Mouse (Mus musculus) neural tube, embryonic 12.5 days (tissue): ENCODE measurements around the gene Pepd. TPM values are rescaled to one million over a fixed set of nuclear protein-coding genes. Genes with fewer than 3 reads are reported as not detected.
"Not testable (repeated sequence)": the region's sequence is repeated elsewhere in the genome, so short reads cannot be mapped to it uniquely, and the experiment has no call there.

Source experiments
- ATAC-seq: fragments of 200-750 bp; cut with Nextera tagmentation; 2 replicates; pipeline ENCODE4 v1.8.0; 2017; ENCODE audit warnings: low read depth, mild to moderate bottlenecking, moderate TSS enrichment, moderate library complexity; ENCODE audit not compliant: low FRiP score
- H3K27ac ChIP-seq: fragments of 300-500 bp; sonication (generic); 2 replicates; pipeline ENCODE4 v1.5.1; 2016
- H3K27me3 ChIP-seq: fragments of 300-500 bp; sonication (generic); replicated peaks from 2 replicates; pipeline ENCODE4 v1.6.1; 2016; ENCODE audit warnings: mild to moderate bottlenecking
- H3K36me3 ChIP-seq: fragments of 300-500 bp; sonication (generic); 2 replicates; pipeline ENCODE4 v1.6.1; 2016; ENCODE audit warnings: mild to moderate bottlenecking
- H3K4me1 ChIP-seq: fragments of 300-500 bp; sonication (generic); 2 replicates; pipeline ENCODE4 v1.6.1; 2016
- H3K4me2 ChIP-seq: fragments of 300-500 bp; sonication (generic); replicated peaks from 2 replicates; pipeline ENCODE4 v1.6.1; 2016; ENCODE audit warnings: mild to moderate bottlenecking
- H3K4me3 ChIP-seq: fragments of 300-500 bp; sonication (generic); 2 replicates; pipeline ENCODE4 v1.5.1; 2016
- H3K9ac ChIP-seq: fragments of 300-500 bp; sonication (generic); 2 replicates; pipeline ENCODE4 v1.6.1; 2016; ENCODE audit warnings: mild to moderate bottlenecking
- H3K9me3 ChIP-seq: fragments of 300-500 bp; sonication (generic); 2 replicates; pipeline ENCODE4 v1.6.1; 2016; ENCODE audit warnings: mild to moderate bottlenecking
- WGBS: fragments of 180-500 bp; shearing (Covaris S2); methylation state at CpG from one replicate; pipeline ENCODE4 v1.1.7; 2016; 5-methylcytosine and 5-hydroxymethylcytosine counted together
- polyA plus RNA-seq: library from polyadenylated mRNA; unstranded; fragments of >200 nt; fragmentation: Nextera tagmentation; extraction: Ambion mirVana; gene quantifications from 2 replicates; pipeline ENCODE4 v1.2.1, GENCODE M21; 2016

The Pepd gene
- polyA plus RNA-seq, 1 experiment from 2014 or later: 67.1 TPM

GRCm38 (mm10) chr7:34971826-34972225, 59.6 kb downstream of the Pepd start:
- Histone ChIP-seq H3K27ac (0 out of 2 replicates have a peak overlapping the region, but pooled peaks have one; percentile 4), H3K4me3 (no peak overlapping the region), H3K4me2 (no peak overlapping the region), H3K9ac (no peak overlapping the region), H3K4me1 (peaks cover 11% of the 10 kb centered on the region), H3K27me3 (no peaks in the 10 kb centered on the region), H3K9me3 (no peaks in the 10 kb centered on the region), H3K36me3 (peaks cover 8% of the 10 kb centered on the region)
- no peak for ATAC-seq
- WGBS: 28% methylated on average over 10 of the region's 10 CpGs

DNA sequence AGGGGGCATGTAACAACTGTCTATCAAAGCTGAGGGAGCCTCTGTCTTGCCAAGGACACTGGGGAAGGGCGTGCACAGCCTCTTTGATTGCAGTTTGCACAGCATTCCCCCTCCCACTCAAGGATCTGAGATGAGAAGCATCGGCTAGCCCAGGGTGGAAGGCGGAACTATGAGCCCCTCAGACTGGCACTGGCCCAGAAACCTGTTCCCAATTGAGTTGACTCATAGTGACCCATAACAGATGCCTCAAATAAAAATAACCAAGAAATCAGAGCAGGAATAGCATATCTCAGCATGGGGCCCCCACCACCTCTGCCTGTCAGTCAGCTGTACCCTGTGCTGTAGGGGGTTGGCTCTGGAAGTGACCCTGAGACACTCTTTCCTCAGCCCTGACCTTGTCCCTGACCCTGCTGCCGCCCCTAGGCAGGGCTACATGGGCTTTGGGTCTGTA, 60.8 kb downstream of the Pepd start:
- H3K9ac ChIP-seq: no peak overlapping the region
- no peak for ATAC-seq
- 48% methylated on average over 4 of the region's 4 CpGs for WGBS
- no peak overlapping the region for H3K4me2 ChIP-seq
- H3K4me1 ChIP-seq: peaks cover 11% of the 10 kb centered on the region
- H3K36me3 ChIP-seq: peaks cover 8% of the 10 kb centered on the region
- no peak overlapping the region for H3K27ac ChIP-seq
- no peaks in the 10 kb centered on the region for H3K9me3 ChIP-seq
- no peaks in the 10 kb centered on the region for H3K27me3 ChIP-seq
- H3K4me3 ChIP-seq: no peak overlapping the region

GRCm38 (mm10) chr7:34973877-34974276, 61.7 kb downstream of the Pepd start:
- no peak for ATAC-seq
- H3K4me2 ChIP-seq: no peak overlapping the region
- no peaks in the 10 kb centered on the region for H3K27me3 ChIP-seq
- H3K9ac ChIP-seq: no peak overlapping the region
- no peak overlapping the region for H3K4me3 ChIP-seq
- H3K9me3 ChIP-seq: no peaks in the 10 kb centered on the region
- no peak overlapping the region for H3K27ac ChIP-seq
- H3K36me3 ChIP-seq: peaks cover 8% of the 10 kb centered on the region
- WGBS: 83% methylated on average over 3 of the region's 3 CpGs
- H3K4me1 ChIP-seq: peaks cover 11% of the 10 kb centered on the region

- Histone ChIP-seq H3K4me2 (no peak overlapping the region), H3K9me3 (no peaks in the 10 kb centered on the region), H3K27ac (no peak overlapping the region), H3K27me3 (no peaks in the 10 kb centered on the region), H3K9ac (no peak overlapping the region), H3K4me3 (no peak overlapping the region), H3K4me1 (peaks cover 11% of the 10 kb centered on the region), H3K36me3 (no peaks in the 10 kb centered on the region)
- 75% methylated on average over 12 of the region's 12 CpGs for WGBS
- ATAC-seq: 0 out of 2 replicates have a peak, but pooled peaks have one; percentile 44
Observed at GRCm38 (mm10) chr7:34975913-34976312, 63.7 kb downstream of the Pepd start.

DNA sequence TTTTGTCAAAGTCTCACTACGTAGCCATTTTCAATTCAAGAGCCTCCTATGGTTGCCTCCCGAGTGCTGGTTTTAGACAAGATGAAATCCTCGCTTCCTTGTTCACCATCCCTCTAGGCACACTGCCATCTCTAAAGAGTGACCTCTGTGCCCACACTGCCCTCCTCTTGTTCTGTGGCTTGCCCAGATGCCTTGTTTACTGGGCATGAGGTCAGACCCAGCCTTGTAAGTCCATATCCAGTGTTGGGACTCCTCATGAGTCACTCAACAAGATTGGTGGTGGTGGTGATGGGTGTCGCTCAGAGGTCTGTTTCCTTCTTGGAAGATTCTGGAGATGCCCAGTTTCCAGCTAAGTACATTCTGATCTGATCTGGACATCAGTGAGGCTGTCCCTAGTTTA, 65.2 kb downstream of the Pepd start:
- Histone ChIP-seq H3K4me1 (peaks cover 7% of the 10 kb centered on the region), H3K36me3 (no peaks in the 10 kb centered on the region), H3K4me3 (no peak overlapping the region), H3K9me3 (no peaks in the 10 kb centered on the region), H3K9ac (no peak overlapping the region), H3K27me3 (no peaks in the 10 kb centered on the region), H3K4me2 (no peak overlapping the region), H3K27ac (no peak overlapping the region)
- ATAC-seq: no peak
- 88% methylated on average over 4 of the region's 4 CpGs for WGBS

DNA sequence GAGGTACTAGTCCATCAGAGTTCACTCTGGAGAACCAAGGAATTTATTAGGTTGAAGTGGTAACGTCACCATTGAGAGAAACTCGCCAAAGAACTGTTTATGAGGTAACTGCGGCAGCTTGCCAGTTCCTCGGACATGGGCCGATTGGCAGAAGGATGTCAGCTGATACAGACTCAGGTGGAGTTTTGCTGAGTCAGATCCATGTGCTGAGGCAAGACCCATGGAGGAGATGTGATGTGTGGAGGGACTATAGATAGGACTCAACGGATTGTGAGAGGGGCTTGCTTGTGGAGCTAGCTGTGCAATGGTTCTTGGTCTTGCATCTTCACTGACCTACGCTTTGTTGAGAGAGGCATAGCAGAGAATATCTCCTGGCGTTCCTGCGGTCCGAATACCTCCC, 69.6 kb downstream of the Pepd start:
- H3K36me3 ChIP-seq: no peaks in the 10 kb centered on the region
- WGBS: 90% methylated on average over 10 of the region's 10 CpGs
- H3K4me2 ChIP-seq: no peak overlapping the region

GRCm38 (mm10) chr7:34982372-34982771, 70.2 kb downstream of the Pepd start:
- not testable (repeated sequence) for H3K27me3 ChIP-seq, ATAC-seq, H3K4me3 ChIP-seq, H3K9ac ChIP-seq, H3K4me2 ChIP-seq, H3K27ac ChIP-seq, H3K36me3 ChIP-seq, H3K9me3 ChIP-seq
- peaks cover 19% of the 10 kb centered on the region; the same call in 1 of the 2 replicates for H3K4me1 ChIP-seq
- WGBS: 82% methylated on average over 2 of the region's 2 CpGs

More for the DNA sequence above, 69.6 kb downstream of the Pepd start:
- Histone ChIP-seq H3K4me1 (peaks cover 13% of the 10 kb centered on the region; the same call in 1 of the 2 replicates), H3K27ac (no peak overlapping the region), H3K27me3 (no peaks in the 10 kb centered on the region), H3K9me3 (no peaks in the 10 kb centered on the region), H3K9ac (no peak overlapping the region), H3K4me3 (no peak overlapping the region)
- ATAC-seq: no peak

GRCm38 (mm10) chr7:34983702-34984475, 71.7 kb downstream of the Pepd start:
- H3K9ac ChIP-seq: no peak overlapping the region
- 80% methylated on average over 4 of the region's 4 CpGs for WGBS
- H3K27me3 ChIP-seq: no peaks in the 10 kb centered on the region
- no peaks in the 10 kb centered on the region for H3K36me3 ChIP-seq
- H3K4me3 ChIP-seq: no peak overlapping the region
- no peak for ATAC-seq
- H3K4me2 ChIP-seq: no peak overlapping the region
- H3K4me1 ChIP-seq: peaks cover 32% of the 10 kb centered on the region
- no peak overlapping the region for H3K27ac ChIP-seq
- no peaks in the 10 kb centered on the region for H3K9me3 ChIP-seq

DNA sequence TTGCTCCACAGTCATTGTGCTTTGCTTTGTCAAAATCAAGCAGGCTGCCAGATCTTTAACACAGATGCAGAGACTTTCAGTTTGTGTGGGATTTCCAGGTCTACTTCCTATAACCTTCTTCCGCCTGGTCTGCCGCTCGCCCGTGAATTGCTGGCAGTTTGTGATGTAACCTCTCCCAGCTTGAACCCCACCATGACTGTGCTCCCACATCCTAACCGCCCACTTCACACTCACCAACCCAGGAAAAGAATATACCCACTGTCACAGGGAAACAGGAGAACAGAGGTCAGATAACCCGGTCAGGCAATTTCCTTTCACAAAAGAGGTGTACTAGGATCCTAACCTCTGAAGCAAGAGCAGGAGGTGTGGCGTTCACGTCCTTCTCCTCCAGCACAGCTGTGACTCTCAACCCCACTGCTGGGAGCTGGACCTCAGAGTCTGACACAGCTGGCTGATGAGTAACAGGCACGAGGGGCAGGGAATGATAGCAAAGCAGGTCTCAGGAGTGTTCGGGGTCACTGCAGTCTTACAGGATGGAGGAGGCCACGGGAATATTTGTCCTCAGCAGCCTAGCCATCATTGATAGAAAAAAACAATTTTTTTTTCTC, 72.5 kb downstream of the Pepd start:
- no peaks in the 10 kb centered on the region for H3K9me3 ChIP-seq
- H3K4me3 ChIP-seq: no peak overlapping the region
- H3K9ac ChIP-seq: no peak overlapping the region
- H3K4me1 ChIP-seq: peaks cover 34% of the 10 kb centered on the region
- no peak for ATAC-seq
- no peaks in the 10 kb centered on the region for H3K27me3 ChIP-seq
- H3K4me2 ChIP-seq: no peak overlapping the region
- 67% methylated on average over 11 of the region's 11 CpGs for WGBS
- no peaks in the 10 kb centered on the region for H3K36me3 ChIP-seq
- H3K27ac ChIP-seq: no peak overlapping the region

DNA sequence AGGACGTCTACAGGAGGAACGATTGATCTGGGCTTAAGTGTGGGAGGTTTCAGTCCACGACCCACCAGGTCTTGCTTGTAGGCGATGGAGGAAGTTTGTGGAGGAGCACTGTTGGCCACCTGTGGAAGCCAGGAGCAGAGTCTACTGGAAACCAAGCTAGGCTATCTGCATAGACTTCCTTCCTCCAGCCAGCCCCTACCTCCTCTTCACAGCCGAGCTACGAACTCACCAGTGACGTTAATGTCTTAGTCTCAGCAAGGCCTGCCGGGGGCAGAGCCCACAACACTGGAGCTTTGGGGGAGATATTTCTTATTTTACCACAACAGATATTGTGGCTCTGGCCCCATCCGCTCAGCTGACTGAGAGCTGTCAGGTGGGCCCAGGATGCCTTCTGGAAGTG, 73.0 kb downstream of the Pepd start:
- Histone ChIP-seq H3K36me3 (no peaks in the 10 kb centered on the region), H3K9ac (no peak overlapping the region), H3K27me3 (no peaks in the 10 kb centered on the region), H3K27ac (no peak overlapping the region), H3K4me1 (peaks cover 34% of the 10 kb centered on the region), H3K4me2 (no peak overlapping the region), H3K9me3 (no peaks in the 10 kb centered on the region), H3K4me3 (no peak overlapping the region)
- ATAC-seq: no peak
- 81% methylated on average over 9 of the region's 9 CpGs for WGBS

DNA sequence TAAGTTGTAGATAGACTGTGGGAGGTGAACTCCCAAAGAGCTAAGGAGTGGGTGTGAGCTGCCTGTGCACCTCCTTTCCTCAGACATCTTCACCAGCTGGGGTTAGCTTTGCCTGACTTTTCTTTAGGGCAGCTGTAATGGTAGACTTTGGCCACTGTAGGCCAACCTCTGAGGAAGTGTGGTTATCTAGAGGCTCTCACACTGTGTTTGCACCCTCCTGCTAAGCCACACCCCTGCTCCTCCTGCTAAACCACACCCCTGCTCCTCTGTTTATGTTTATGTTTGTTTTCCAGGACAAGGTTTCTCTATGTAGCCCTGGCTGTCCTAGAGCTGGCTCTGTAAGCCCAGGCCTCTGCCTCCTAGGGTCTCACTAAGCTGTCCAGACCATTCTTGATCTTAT, 73.5 kb downstream of the Pepd start:
- no peak for ATAC-seq
- Histone ChIP-seq H3K4me3 (no peak overlapping the region), H3K27me3 (no peaks in the 10 kb centered on the region), H3K36me3 (no peaks in the 10 kb centered on the region), H3K9ac (no peak overlapping the region), H3K4me2 (no peak overlapping the region), H3K4me1 (peaks cover 34% of the 10 kb centered on the region), H3K27ac (no peak overlapping the region), H3K9me3 (no peaks in the 10 kb centered on the region)

DNA sequence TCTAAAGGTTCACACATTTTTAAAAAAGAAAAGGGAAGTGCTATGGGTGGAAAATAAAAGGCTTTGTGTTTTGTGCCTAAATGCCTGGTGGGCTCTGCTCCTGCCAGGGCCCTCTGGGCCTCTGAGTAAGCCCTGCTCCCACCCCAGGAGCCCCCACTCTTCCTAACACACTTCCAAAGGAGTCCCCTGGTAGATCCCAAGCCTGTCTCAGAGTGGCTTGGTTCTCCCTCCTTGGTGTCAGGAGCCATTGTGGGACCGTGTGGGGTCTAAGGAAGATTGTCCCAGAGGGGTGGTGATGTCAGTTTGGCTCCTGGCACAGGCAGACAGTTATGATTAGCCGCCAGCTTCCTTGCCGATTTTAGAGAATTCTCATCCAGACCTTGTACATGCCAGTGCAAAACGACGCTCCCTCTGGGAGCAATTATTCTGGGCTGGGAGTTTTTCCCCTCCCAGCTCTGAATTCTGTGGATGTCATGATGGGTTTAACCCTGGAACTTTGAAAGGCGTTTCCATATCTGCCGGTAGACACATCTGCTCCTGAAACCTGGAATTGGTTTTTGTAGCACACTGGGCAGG, 74.5 kb downstream of the Pepd start:
- Histone ChIP-seq H3K36me3 (no peaks in the 10 kb centered on the region), H3K9ac (no peak overlapping the region), H3K27ac (no peak overlapping the region), H3K9me3 (no peaks in the 10 kb centered on the region), H3K4me2 (no peak overlapping the region), H3K4me3 (no peak overlapping the region), H3K27me3 (no peaks in the 10 kb centered on the region), H3K4me1 (peaks cover 34% of the 10 kb centered on the region)
- no peak for ATAC-seq
- WGBS: 63% methylated on average over 7 of the region's 7 CpGs
